Mouse (Mus musculus): Measurements from ENCODE around the gene Gm13090.

The Gm13090 gene

DNA sequence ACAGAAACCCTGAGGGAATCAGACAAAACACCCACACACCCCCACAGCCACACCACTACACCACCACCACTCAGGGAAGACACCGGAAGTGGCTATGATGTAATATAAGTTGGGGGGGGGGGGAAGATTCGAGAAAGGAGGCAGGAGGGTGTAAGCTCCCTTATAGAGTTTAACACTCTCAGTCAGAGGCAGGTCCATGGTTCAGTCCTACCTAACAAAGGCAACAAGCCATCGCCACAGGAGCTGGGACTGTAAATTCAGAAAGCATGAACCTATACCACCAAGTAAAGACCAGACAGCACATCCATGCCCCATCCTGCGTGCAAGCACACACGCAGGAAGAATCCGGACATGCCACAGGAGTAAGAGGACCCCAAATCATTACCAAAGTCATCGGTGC, at the start of gene Gm13090:
Gene Gm13090, plus strand, starts transcription at position 301 of the 400 bp plus-strand sequence.
- POLR2A ChIA-PET, result interaction anchor here in 2 of 4 experiments (0.8 to 1.4 kb wide), 2 partner anchors 10 to 19 kb away, joined by 3 to 7 read pairs; no protein-coding TSS in a partner anchor
- CTCF ChIA-PET, result interaction anchor here in 1 of 4 experiments (0.6 to 3.6 kb wide), 4 partner anchors 12 to 51 kb away, joined by 3 to 13 read pairs (median 4); no protein-coding TSS in a partner anchor

GRCm38 (mm10) chr4:151041506-151041905, 47.9 kb upstream of the Gm13090 start:
- ChIA-PET POLR2A (interaction anchor here in 2 of 4 experiments (0.6 to 0.8 kb wide), 3 partner anchors 67 to 1299 kb away, joined by 3 to 4 read pairs (median 3); no protein-coding TSS in a partner anchor), CTCF (interaction anchor here in 3 of 4 experiments (0.6 to 1.2 kb wide), 4 partner anchors 15 to 377 kb away, joined by 3 to 5 read pairs (median 3); partner anchors contain the start of gene Vamp3 (in 1 of the 3))

DNA sequence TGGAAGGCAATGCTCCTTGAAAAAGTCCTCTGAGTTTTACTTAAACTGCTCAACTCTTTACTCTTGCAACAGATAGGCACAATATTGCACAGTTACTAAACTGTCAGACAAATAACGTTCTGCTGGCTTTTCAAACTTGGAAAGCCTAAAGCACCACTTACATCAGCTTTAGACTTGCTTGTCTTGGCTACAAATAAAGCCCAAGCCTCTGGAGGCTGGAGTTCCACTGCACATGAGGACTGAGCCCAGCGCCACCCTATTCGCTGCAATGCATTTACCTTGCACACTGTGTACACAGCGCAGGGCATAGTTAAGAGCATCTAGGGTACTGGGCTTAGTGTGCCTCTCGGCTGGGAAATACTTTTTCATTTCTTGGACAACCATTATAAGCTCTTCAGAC, 46.1 kb upstream of the Gm13090 start:
- CTCF ChIA-PET, result interaction anchor here in 1 of 4 experiments (2.9 kb wide), 1 partner anchor 17 kb away, joined by 15 read pairs; no protein-coding TSS in a partner anchor
- POLR2A ChIA-PET, result interaction anchor here in 1 of 4 experiments (2.5 kb wide), 1 partner anchor 15 kb away, joined by 24 read pairs; the partner anchor contains the start of gene Vamp3

- ChIA-PET CTCF (interaction anchor here in 3 of 4 experiments (0.5 to 2.9 kb wide), 13 partner anchors 15 to 1168 kb away, joined by 3 to 15 read pairs (median 3); no protein-coding TSS in a partner anchor), POLR2A (interaction anchor here (0.5 to 2.5 kb wide), 19 partner anchors 8 to 1092 kb away, joined by 3 to 24 read pairs (median 3); partner anchors contain the start of gene Vamp3 (in 2 of the 4))
These were observed 45.1 kb upstream of the Gm13090 start, which contains the start of gene Per3 for GRCm38 (mm10) chr4:151044037-151044943. Gene Per3 (minus strand): TSS chr4:151044665.

DNA sequence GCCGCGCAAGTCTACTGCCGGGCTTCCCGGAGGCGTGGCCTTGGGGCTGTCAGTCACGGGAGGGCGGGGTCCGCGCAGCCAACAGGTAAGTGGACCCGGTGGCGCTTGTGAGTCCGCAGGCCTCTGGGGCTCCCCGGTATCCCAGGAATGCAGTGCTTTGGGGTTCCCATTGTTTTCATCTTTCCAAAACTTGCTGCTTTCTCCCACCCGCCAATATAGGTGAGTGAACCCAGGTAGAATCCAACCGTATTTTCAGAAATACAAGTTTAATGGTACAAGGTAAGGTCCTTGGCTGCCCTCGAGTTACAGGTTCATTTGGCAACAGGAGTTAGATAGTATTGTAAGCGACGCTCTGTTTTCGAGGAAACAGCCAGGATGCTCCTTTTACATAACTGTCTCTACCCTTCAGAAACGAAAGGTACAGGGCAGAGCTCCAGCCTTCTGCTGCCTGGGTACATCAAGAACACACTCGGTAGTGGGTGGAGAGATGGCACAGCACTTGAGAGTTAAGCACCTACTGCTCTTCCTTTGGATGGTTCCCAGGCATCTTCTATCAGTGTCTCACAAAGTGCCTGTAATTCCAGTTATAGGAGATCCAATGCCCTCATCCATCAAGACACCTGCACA, 44.3 kb upstream of the Gm13090 start:
- CTCF ChIA-PET, result interaction anchor here in 2 of 4 experiments (0.5 to 2.9 kb wide), 10 partner anchors 14 to 1167 kb away, joined by 3 to 15 read pairs (median 4); no protein-coding TSS in a partner anchor
- POLR2A ChIA-PET, result interaction anchor here (0.6 to 2.5 kb wide), 13 partner anchors 13 to 366 kb away, joined by 3 to 24 read pairs (median 3); partner anchors contain the start of gene Vamp3 (in 2 of the 4)

GRCm38 (mm10) chr4:151046524-151046923, 42.8 kb upstream of the Gm13090 start:
- CTCF ChIA-PET, result no interaction called here
- POLR2A ChIA-PET, result interaction anchor here in 3 of 4 experiments (0.6 to 0.8 kb wide), 5 partner anchors 10 to 766 kb away, joined by 3 to 4 read pairs (median 3); no protein-coding TSS in a partner anchor

DNA sequence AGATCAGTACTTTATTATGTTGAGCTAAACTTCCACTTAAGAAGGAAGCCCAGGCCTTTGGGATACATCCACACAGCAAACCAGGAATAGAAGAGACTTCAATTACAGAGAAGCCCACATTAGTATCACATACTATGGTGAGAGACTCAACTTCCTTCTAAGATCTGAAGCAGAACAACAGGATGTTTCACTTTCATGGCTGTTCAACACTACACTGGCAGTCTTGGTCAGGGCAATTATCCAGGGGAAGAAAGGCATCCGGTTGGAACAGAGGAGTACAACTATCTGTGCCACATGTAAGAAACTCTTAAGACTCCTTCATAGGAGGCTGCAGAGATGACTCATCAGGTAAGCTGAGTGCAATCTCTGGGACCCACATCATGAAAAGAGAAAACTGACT, 38.2 kb upstream of the Gm13090 start:
- POLR2A ChIA-PET, result no interaction called here
- CTCF ChIA-PET, result no interaction called here

DNA sequence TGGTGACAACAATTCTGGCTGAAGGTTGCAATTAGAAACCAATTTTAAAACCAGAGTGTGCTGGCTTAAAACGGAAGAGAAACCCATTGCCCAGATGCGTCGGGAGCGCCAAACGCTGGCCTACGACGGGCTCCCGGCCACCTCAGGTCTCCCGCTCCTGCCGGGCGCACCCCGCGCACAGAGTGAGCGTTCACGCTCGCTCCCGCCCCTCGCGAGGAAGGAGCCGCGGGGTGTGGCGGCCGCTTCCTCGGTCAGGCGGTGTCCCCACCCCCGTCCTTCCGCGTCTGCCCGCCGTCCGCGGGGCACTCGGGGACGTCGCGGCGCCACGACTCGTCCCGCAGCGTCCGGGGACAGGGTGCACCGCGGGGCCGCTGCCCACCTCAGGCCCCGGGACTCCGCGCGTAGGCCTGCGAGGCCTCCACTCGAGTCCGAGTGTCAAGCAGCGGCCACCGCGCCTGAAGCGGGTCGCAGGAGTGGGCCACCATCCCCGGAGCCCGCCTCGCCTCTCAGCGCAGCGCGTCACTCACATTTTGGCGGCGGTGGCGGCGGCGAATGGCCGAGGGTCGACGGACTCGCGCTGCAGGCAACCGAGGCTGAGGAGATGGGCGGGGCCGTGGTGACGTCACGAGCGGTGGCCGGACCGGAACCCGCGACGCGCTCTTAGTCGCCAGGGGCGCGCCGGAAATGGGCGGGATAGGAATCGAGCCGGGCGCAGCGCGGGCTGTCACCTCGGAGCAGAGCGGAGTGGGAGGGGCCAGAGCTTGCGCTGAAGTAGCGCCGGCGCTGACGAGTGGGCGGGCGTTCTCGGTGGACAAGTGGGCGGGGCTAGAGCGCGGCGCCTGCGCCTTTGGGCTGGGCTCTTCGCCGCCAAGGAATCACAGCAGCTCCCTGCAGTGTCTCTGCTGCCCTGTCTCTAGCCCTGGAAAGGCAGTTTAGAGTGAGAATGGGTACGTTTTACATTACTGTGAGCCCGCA, 31.7 kb upstream of the Gm13090 start, which contains the start of gene Vamp3:
Gene Vamp3, minus strand, starts transcription at position 617 of the 975 bp plus-strand sequence.
- CTCF ChIA-PET, result interaction anchor here in 3 of 4 experiments (0.6 to 3.2 kb wide), 15 partner anchors 15 to 393 kb away, joined by 3 to 11 read pairs (median 4); no protein-coding TSS in a partner anchor
- POLR2A ChIA-PET, result interaction anchor here in 3 of 4 experiments (0.7 to 2.4 kb wide), 21 partner anchors 9 to 876 kb away, joined by 3 to 24 read pairs (median 4); partner anchors contain the start of genes Per3 (in 2 of the 3), Camta1 (in 1 of the 3) and Dnajc11 (in 1 of the 3)

- POLR2A ChIA-PET, result interaction anchor here in 3 of 4 experiments (0.7 to 2.4 kb wide), 14 partner anchors 12 to 181 kb away, joined by 3 to 24 read pairs (median 4); partner anchors contain the start of gene Per3 (in 2 of the 3)
- CTCF ChIA-PET, result interaction anchor here in 3 of 4 experiments (1.0 to 3.2 kb wide), 8 partner anchors 14 to 394 kb away, joined by 3 to 11 read pairs (median 5); partner anchors contain the start of gene Per3 (in 1 of the 3)
These were observed 30.7 kb upstream of the Gm13090 start for GRCm38 (mm10) chr4:151058634-151059033.

- CTCF ChIA-PET, result interaction anchor here in 2 of 4 experiments (0.5 to 2.2 kb wide), 4 partner anchors 15 to 164 kb away, joined by 3 to 6 read pairs (median 4); partner anchors contain the start of gene Per3 (in 1 of the 2)
- POLR2A ChIA-PET, result interaction anchor here in 3 of 4 experiments (0.7 to 2.1 kb wide), 7 partner anchors 11 to 69 kb away, joined by 3 to 24 read pairs (median 3); partner anchors contain the start of gene Per3 (in 1 of the 3)
These were observed 29.8 kb upstream of the Gm13090 start for GRCm38 (mm10) chr4:151059566-151059965.

GRCm38 (mm10) chr4:151068751-151069150, 20.6 kb upstream of the Gm13090 start:
- POLR2A ChIA-PET, result interaction anchor here in 1 of 4 experiments (1.5 kb wide), 1 partner anchor 8 kb away, joined by 5 read pairs; no protein-coding TSS in a partner anchor
- CTCF ChIA-PET, result interaction anchor here in 2 of 4 experiments (1.6 to 7.7 kb wide), 2 partner anchors 72 to 73 kb away, joined by 3 to 77 read pairs; no protein-coding TSS in a partner anchor

DNA sequence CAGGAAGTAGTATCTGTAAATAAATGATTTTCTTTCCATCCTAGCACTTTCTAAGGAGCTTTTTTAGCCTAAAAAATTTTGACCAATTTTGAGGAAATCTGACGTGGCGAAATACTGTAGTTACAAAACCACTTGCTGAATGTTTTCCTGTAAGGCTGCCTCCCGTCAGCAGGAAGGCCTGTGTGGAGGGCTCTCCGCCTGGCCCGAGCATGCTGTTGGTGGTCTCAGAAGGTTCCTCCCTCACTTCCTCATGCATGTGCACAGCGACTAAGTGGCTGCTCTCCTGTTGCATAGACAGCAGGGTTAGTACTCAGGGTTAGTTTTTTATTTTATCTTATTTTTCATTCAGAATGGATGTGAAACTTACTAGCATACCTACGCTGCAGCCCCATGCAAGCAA, 18.4 kb upstream of the Gm13090 start:
- ChIA-PET CTCF (interaction anchor here (0.7 to 7.7 kb wide), 8 partner anchors 8 to 70 kb away, joined by 3 to 77 read pairs (median 7); no protein-coding TSS in a partner anchor), POLR2A (interaction anchor here in 3 of 4 experiments (0.9 to 2.0 kb wide), 5 partner anchors 11 to 623 kb away, joined by 3 to 5 read pairs (median 4); partner anchors contain the start of gene Vamp3 (in 1 of the 3))

- CTCF ChIA-PET, result interaction anchor here (0.5 to 7.7 kb wide), 15 partner anchors 14 to 131 kb away, joined by 3 to 77 read pairs (median 5); partner anchors contain the start of gene Vamp3 (in 1 of the 4)
- POLR2A ChIA-PET, result interaction anchor here in 2 of 4 experiments (0.6 to 1.7 kb wide), 6 partner anchors 17 to 169 kb away, joined by 3 to 5 read pairs (median 3); no protein-coding TSS in a partner anchor
These were observed 16.1 kb upstream of the Gm13090 start for GRCm38 (mm10) chr4:151073108-151073744.

DNA sequence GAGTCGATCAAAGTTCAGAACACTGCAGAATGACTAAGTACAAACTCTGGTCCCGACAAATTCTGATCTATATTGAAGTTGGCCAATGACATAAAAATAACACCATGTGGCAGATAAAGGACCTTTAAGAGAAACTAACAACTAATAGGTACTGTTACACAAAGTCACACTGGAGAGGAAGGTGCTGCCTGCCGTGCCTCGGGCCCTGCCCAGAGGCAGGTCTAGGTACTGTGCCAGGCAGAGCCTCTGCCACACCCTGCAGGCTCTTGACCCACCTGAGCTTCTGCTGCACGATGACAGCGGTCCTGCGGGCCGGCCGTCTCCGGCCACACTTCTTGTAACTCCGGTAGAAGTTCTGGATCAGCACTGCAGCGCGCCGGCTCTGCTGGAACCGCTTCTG, 14.6 kb upstream of the Gm13090 start:
- CTCF ChIA-PET, result interaction anchor here (0.9 to 7.7 kb wide), 10 partner anchors 13 to 67 kb away, joined by 3 to 77 read pairs (median 8); no protein-coding TSS in a partner anchor
- POLR2A ChIA-PET, result interaction anchor here in 3 of 4 experiments (0.8 to 1.5 kb wide), 8 partner anchors 8 to 65 kb away, joined by 3 to 5 read pairs (median 4); partner anchors contain the start of genes Per3 (in 1 of the 3) and Vamp3 (in 1 of the 3)

DNA sequence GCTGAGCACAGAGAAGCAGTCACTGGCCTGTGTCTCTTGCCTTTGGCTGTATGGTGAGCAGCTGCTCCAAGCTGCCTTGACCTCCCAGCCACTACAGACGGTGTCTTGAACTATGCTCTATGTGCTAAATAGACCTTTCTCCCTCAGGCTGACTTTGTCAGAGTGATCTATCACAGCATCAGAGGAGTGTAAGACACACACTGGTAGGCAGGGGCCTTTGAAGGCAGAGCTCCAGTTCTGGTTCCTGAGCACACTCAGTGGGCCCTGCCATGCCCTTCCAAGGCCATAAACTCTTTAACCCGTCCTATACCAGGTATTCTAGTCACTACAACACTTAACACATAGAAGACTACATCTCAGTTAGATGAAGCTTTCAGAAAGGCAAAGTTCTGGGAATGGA, 8.0 kb upstream of the Gm13090 start:
- CTCF ChIA-PET, result interaction anchor here in 2 of 4 experiments (0.6 to 2.0 kb wide), 5 partner anchors 14 to 58 kb away, joined by 3 to 9 read pairs (median 5); no protein-coding TSS in a partner anchor
- POLR2A ChIA-PET, result interaction anchor here in 3 of 4 experiments (0.7 to 2.6 kb wide), 9 partner anchors 9 to 47 kb away, joined by 3 to 7 read pairs (median 5); no protein-coding TSS in a partner anchor

Data from embryonic stem cell, embryonic (primary cell).